Mouse (Mus musculus) small intestine, adult 2 months (tissue): Measurements from ENCODE around the gene Rassf1.

Experiments
- CTCF ChIP-seq: fragments of 200-500 bp; IDR thresholded peaks from 2 replicates; pipeline ENCODE4 v1.5.1; 2012; ENCODE audit warnings: low read depth, mild to moderate bottlenecking, control low read depth, inconsistent platforms, low read length, moderate library complexity, mixed read lengths; ENCODE audit not compliant: insufficient replicate concordance, insufficient read length; ENCODE audit errors: extremely low read depth
- POLR2A ChIP-seq: fragments of 200-500 bp; IDR thresholded peaks from 2 replicates; pipeline ENCODE4 v1.6.1; 2012; ENCODE audit warnings: low read depth, mild to moderate bottlenecking, control low read depth, inconsistent platforms, low read length, moderate library complexity

GRCm38 (mm10) chr9:107543299-107543698 lies 8.1 kb upstream of the Rassf1 start:
- TF ChIP-seq POLR2A (no peak), CTCF (no peak)
